Mouse (Mus musculus): Measurements from ENCODE around the gene Itsn1. TPM values are rescaled to one million over a fixed set of nuclear protein-coding genes. Genes with fewer than 3 reads are reported as not detected.

Gene Itsn1
- polyA plus RNA-seq, 1 experiment from 2014 or later, result 29.6 TPM

- Histone ChIP-seq H3K27ac (no peak overlapping the region), H3K4me3 (no peak overlapping the region), H3K27me3 (no peaks in the 10 kb centered on the region), H3K4me2 (no peak overlapping the region), H3K9ac (no peak overlapping the region), H3K9me3 (no peaks in the 10 kb centered on the region), H3K4me1 (peaks cover 45% of the 10 kb centered on the region), H3K36me3 (0 out of 2 replicates have a peak, but pooled peaks cover 2% of the 10 kb centered on the region)
- WGBS, result 83% methylated on average over 9 of the region's 9 CpGs
- no peak for ATAC-seq (ENCODE audit: insufficient number of reproducible peaks, insufficient read depth, low FRiP score, low TSS enrichment, low read depth)
Measured at GRCm38 (mm10) chr16:91761202-91761601, 32.1 kb downstream of the Itsn1 start.

DNA sequence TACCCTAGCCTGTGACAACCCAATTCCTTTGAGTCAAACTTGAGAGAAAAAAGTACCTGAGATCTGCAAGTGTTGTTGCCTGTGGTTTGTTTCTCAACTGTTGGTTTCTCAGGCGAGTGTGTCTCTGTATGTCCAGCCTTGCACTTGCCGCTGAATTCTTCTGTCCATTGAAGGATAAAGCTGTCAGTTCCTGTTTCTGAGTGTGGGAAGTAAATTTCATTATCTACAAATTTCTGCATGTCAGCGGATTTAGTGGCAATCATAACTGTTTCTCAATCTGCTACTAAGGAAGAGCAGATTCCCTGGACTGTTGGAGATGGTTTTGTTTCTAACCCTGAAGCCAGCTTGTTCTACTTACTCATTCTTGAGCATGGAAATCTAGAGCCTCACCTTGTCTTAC lies 32.7 kb downstream of the Itsn1 start:
- ATAC-seq (ENCODE audit: insufficient number of reproducible peaks, insufficient read depth, low FRiP score, low TSS enrichment, low read depth), result no peak
- H3K9ac ChIP-seq, result no peak overlapping the region
- H3K9me3 ChIP-seq, result no peaks in the 10 kb centered on the region
- no peak overlapping the region for H3K27ac ChIP-seq
- H3K36me3 ChIP-seq, result 0 out of 2 replicates have a peak, but pooled peaks cover 2% of the 10 kb centered on the region
- no peak overlapping the region for H3K4me2 ChIP-seq
- no peak overlapping the region for H3K4me3 ChIP-seq
- WGBS, result 71% methylated on average over 3 of the region's 3 CpGs
- H3K4me1 ChIP-seq, result peaks cover 45% of the 10 kb centered on the region
- no peaks in the 10 kb centered on the region for H3K27me3 ChIP-seq

DNA sequence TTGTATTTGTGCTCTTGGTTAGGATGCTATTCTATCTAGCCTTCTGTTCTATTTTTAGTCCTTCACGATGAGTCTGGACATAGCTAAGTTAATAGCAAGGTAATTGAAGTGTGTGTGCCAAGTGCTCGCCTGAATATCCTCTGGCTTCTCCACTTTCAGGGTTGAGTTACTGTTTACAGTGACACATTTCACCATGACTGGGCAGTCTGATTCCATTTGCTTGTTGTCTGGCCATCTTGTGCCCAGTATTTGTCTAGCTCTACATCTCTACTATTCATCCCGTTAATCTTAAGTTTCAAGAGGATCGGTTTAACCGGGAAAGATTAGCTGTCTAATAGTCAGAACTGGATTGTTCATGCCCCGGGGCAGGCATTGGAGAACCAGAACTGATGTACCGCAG lies 33.4 kb downstream of the Itsn1 start:
- Histone ChIP-seq H3K27me3 (no peaks in the 10 kb centered on the region), H3K4me2 (no peak overlapping the region), H3K36me3 (0 out of 2 replicates have a peak, but pooled peaks cover 2% of the 10 kb centered on the region), H3K9ac (no peak overlapping the region), H3K9me3 (no peaks in the 10 kb centered on the region), H3K4me1 (peaks cover 45% of the 10 kb centered on the region), H3K4me3 (no peak overlapping the region), H3K27ac (no peak overlapping the region)
- WGBS, result 32% methylated on average over 7 of the region's 7 CpGs
- ATAC-seq (ENCODE audit: insufficient number of reproducible peaks, insufficient read depth, low FRiP score, low TSS enrichment, low read depth), result no peak

DNA sequence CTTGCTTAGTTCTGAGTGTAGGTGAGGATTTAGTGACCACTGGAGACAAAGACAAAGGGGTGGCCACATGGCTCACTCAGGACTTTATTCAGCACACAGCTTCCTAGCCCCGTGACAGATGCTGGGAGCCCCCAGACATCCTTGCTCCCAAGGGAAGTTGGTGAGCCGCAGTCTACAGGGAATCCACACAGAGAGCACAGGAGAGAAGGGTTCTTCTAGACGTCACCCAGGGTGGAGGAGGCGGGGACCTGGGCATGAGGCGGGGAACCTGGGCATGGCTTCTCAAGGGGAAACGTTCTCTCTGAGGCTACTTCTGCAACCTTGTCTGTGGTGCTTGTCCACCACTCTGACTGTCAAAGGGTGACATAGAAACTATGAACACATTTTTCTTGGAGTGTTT lies 34.9 kb downstream of the Itsn1 start:
- Histone ChIP-seq H3K27me3 (no peaks in the 10 kb centered on the region), H3K9me3 (no peaks in the 10 kb centered on the region), H3K4me1 (peaks cover 46% of the 10 kb centered on the region), H3K4me2 (no peak overlapping the region), H3K27ac (no peak overlapping the region), H3K4me3 (no peak overlapping the region), H3K9ac (no peak overlapping the region), H3K36me3 (0 out of 2 replicates have a peak, but pooled peaks cover 2% of the 10 kb centered on the region)
- 62% methylated on average over 6 of the region's 6 CpGs for WGBS
- no peak for ATAC-seq (ENCODE audit: insufficient number of reproducible peaks, insufficient read depth, low FRiP score, low TSS enrichment, low read depth)

DNA sequence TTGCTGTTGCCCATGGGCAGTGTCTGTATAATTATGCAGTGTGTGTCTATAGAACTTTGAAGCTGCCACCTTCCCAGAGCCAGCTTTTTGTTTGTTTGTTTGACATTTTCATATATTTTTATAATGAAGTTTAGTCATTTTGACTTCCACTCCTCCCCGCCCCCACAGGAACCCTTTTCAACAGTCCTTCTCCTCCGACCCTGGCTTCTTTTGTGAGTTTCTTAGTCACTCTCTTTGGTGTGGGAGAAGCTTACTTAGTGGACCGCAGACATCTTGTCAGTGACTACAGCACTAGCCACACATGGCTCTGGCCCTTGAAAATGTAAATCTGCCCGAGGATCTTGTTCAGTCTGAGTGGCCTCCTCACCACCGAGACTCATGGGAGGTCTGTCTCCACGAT lies 35.3 kb downstream of the Itsn1 start:
- Histone ChIP-seq H3K4me3 (no peak overlapping the region), H3K27me3 (no peaks in the 10 kb centered on the region), H3K4me1 (peaks cover 46% of the 10 kb centered on the region), H3K36me3 (0 out of 2 replicates have a peak, but pooled peaks cover 2% of the 10 kb centered on the region), H3K9ac (no peak overlapping the region), H3K4me2 (no peak overlapping the region), H3K9me3 (no peaks in the 10 kb centered on the region), H3K27ac (no peak overlapping the region)
- ATAC-seq (ENCODE audit: insufficient number of reproducible peaks, insufficient read depth, low FRiP score, low TSS enrichment, low read depth), result no peak
- 72% methylated on average over 6 of the region's 6 CpGs for WGBS

DNA sequence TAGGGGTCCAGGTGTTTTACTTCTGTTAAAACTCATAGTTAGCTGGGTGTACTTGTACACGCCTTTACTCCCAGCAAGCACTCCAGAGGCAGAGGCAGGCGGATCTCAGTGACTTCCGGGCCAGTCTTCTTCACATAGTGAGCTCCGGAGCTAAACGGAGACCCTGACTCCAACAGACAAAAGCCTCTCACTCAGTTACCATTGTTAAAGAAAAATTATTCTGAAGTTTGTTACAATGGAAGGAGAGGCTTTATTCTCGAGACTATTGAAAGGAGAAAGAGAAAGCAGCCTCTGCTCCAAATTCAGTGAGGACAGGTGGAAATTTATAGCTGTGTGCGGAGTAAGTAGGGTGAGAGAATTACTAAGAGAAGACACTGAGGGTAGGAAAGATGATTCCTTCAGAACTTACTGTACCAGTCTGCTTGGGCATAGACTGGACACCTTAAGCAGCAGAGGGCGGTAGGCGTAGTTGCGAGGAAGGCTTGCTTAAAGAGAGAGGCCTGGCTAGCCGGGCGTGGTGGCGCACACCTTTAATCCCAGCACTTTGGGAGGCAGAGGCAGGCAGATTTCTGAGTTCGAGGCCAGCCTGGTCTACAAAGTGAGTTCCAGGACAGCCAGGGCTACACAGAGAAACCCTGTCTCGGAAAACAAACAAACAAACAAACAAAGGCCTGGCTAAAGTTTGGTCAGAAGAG lies 36.2 kb downstream of the Itsn1 start:
- Histone ChIP-seq H3K27ac (no peak overlapping the region), H3K4me3 (no peak overlapping the region), H3K9ac (no peak overlapping the region), H3K4me2 (no peak overlapping the region), H3K4me1 (peaks cover 51% of the 10 kb centered on the region), H3K27me3 (no peaks in the 10 kb centered on the region), H3K36me3 (0 out of 2 replicates have a peak, but pooled peaks cover 2% of the 10 kb centered on the region), H3K9me3 (no peaks in the 10 kb centered on the region)
- 93% methylated on average over 15 of the region's 15 CpGs for WGBS
- ATAC-seq (ENCODE audit: insufficient number of reproducible peaks, insufficient read depth, low FRiP score, low TSS enrichment, low read depth), result no peak

DNA sequence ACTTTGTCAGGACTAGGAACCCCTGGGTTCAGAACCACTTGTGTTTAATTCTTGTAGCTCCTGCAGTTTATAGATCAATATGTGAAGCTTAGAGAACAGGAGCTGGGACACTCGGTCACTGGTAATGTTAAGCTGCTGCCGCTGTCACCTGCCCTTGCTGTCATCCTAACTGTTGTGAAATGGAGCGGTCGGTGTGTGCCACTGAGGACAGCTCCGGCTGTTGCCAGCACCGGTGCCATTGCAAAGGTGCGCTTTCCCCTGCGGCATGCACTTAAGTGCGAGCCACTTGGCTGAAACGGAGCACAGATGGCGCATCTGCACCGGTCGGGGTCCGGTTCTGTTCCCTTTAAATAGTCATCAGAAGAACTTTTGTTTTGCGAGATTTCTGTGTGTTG lies 36.7 kb downstream of the Itsn1 start:
- 78% methylated on average over 15 of the region's 15 CpGs for WGBS

GRCm38 (mm10) chr16:91767165-91767701 lies 38.2 kb downstream of the Itsn1 start:
- no peaks in the 10 kb centered on the region for H3K9me3 ChIP-seq
- no peaks in the 10 kb centered on the region for H3K27me3 ChIP-seq
- WGBS, result 89% methylated on average over 11 of the region's 11 CpGs
- H3K36me3 ChIP-seq, result no peaks in the 10 kb centered on the region
- no peak overlapping the region for H3K4me2 ChIP-seq
- peaks cover 52% of the 10 kb centered on the region for H3K4me1 ChIP-seq
- H3K4me3 ChIP-seq, result no peak overlapping the region
- H3K9ac ChIP-seq, result no peak overlapping the region
- no peak overlapping the region for H3K27ac ChIP-seq
- ATAC-seq (ENCODE audit: insufficient number of reproducible peaks, insufficient read depth, low FRiP score, low TSS enrichment, low read depth), result no peak

More for the DNA sequence above, 36.7 kb downstream of the Itsn1 start:
- no peak overlapping the region for H3K4me2 ChIP-seq
- 0 out of 2 replicates have a peak overlapping the region, but pooled peaks have one; percentile 16 for H3K9ac ChIP-seq
- peaks cover 57% of the 10 kb centered on the region for H3K4me1 ChIP-seq
- no peak overlapping the region for H3K27ac ChIP-seq
- no peaks in the 10 kb centered on the region for H3K27me3 ChIP-seq
- ATAC-seq (ENCODE audit: insufficient number of reproducible peaks, insufficient read depth, low FRiP score, low TSS enrichment, low read depth), result no peak
- no peaks in the 10 kb centered on the region for H3K36me3 ChIP-seq
- H3K9me3 ChIP-seq, result no peaks in the 10 kb centered on the region
- H3K4me3 ChIP-seq, result no peak overlapping the region

GRCm38 (mm10) chr16:91768586-91768985 lies 39.5 kb downstream of the Itsn1 start:
- H3K4me3 ChIP-seq, result no peak overlapping the region
- no peak overlapping the region for H3K9ac ChIP-seq
- WGBS, result 95% methylated on average over 6 of the region's 6 CpGs
- H3K27ac ChIP-seq, result no peak overlapping the region
- H3K9me3 ChIP-seq, result no peaks in the 10 kb centered on the region
- H3K27me3 ChIP-seq, result no peaks in the 10 kb centered on the region
- H3K4me1 ChIP-seq, result peaks cover 41% of the 10 kb centered on the region
- no peaks in the 10 kb centered on the region for H3K36me3 ChIP-seq
- no peak for ATAC-seq (ENCODE audit: insufficient number of reproducible peaks, insufficient read depth, low FRiP score, low TSS enrichment, low read depth)
- H3K4me2 ChIP-seq, result no peak overlapping the region

DNA sequence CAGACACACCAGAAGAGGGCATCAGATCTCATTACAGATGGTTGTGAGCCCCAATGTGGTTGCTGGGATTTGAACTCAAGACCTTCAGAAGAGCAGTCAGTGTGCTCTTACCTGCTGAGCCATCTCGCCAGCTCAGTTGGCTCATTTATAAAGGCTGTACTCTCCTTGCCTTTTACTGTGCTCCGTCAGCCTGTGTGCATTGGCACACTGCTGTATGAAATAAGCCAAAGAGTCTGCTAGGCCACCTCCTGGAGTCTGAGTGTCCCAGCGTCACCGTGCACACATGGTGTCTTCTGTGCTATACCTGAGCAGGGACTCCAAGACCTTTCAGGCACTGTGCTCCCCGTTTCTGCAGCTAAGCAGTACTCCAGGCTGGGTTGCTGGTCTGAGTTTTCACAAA lies 40.8 kb downstream of the Itsn1 start:
- WGBS, result 83% methylated on average over 5 of the region's 5 CpGs
- H3K4me3 ChIP-seq, result no peak overlapping the region
- ATAC-seq (ENCODE audit: insufficient number of reproducible peaks, insufficient read depth, low FRiP score, low TSS enrichment, low read depth), result no peak

DNA sequence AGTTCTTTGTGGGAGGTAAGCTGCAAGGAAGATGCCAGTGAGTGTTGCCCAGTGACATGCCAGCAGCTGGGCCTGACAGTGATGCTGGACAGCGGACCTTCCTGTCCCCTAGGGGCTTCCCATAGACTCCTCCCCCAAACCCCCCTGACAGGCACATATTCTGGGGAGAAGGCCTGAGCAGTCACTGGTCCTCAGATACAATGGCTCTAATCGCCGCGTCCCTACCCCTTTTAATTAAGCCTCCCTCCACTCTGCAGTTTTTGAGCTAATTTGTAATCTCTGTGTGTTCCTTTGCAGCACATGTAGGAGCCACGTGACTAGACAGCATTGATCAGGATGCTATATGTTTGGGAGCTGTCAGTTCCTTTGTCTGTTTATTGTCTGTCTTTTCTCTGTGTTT lies 41.6 kb downstream of the Itsn1 start:
- ATAC-seq (ENCODE audit: insufficient number of reproducible peaks, insufficient read depth, low FRiP score, low TSS enrichment, low read depth), result no peak
- no peak overlapping the region for H3K4me2 ChIP-seq
- H3K27ac ChIP-seq, result no peak overlapping the region
- H3K4me1 ChIP-seq, result peaks cover 34% of the 10 kb centered on the region
- H3K4me3 ChIP-seq, result no peak overlapping the region
- no peaks in the 10 kb centered on the region for H3K9me3 ChIP-seq
- H3K27me3 ChIP-seq, result no peaks in the 10 kb centered on the region
- no peaks in the 10 kb centered on the region for H3K36me3 ChIP-seq
- 45% methylated on average over 5 of the region's 5 CpGs for WGBS
- no peak overlapping the region for H3K9ac ChIP-seq

More for the DNA sequence above, 40.8 kb downstream of the Itsn1 start:
- H3K9me3 ChIP-seq, result no peaks in the 10 kb centered on the region
- no peak overlapping the region for H3K9ac ChIP-seq
- no peak overlapping the region for H3K4me2 ChIP-seq
- H3K4me1 ChIP-seq, result peaks cover 35% of the 10 kb centered on the region
- no peaks in the 10 kb centered on the region for H3K36me3 ChIP-seq
- no peaks in the 10 kb centered on the region for H3K27me3 ChIP-seq
- H3K27ac ChIP-seq, result no peak overlapping the region

- H3K36me3 ChIP-seq, result no peaks in the 10 kb centered on the region
- no peak overlapping the region for H3K4me2 ChIP-seq
- H3K9me3 ChIP-seq, result no peaks in the 10 kb centered on the region
- no peak overlapping the region for H3K4me3 ChIP-seq
- H3K27ac ChIP-seq, result no peak overlapping the region
- 87% methylated on average over 6 of the region's 6 CpGs for WGBS
- no peak for ATAC-seq (ENCODE audit: insufficient number of reproducible peaks, insufficient read depth, low FRiP score, low TSS enrichment, low read depth)
- H3K4me1 ChIP-seq, result peaks cover 28% of the 10 kb centered on the region
- H3K27me3 ChIP-seq, result no peaks in the 10 kb centered on the region
- no peak overlapping the region for H3K9ac ChIP-seq
Measured at GRCm38 (mm10) chr16:91771334-91771733, 42.3 kb downstream of the Itsn1 start.

All from embryonic facial prominence, embryonic 13.5 days (tissue).